Mouse (Mus musculus) right cerebral cortex, adult 18-20 months (tissue): ENCODE data around the gene Htr3b.

Experiments used
- DNase-seq: peaks from one replicate; pipeline ENCODE4 v3.0.0; 2022; ENCODE audit warnings: mixed read lengths

Gene Htr3b

DNA sequence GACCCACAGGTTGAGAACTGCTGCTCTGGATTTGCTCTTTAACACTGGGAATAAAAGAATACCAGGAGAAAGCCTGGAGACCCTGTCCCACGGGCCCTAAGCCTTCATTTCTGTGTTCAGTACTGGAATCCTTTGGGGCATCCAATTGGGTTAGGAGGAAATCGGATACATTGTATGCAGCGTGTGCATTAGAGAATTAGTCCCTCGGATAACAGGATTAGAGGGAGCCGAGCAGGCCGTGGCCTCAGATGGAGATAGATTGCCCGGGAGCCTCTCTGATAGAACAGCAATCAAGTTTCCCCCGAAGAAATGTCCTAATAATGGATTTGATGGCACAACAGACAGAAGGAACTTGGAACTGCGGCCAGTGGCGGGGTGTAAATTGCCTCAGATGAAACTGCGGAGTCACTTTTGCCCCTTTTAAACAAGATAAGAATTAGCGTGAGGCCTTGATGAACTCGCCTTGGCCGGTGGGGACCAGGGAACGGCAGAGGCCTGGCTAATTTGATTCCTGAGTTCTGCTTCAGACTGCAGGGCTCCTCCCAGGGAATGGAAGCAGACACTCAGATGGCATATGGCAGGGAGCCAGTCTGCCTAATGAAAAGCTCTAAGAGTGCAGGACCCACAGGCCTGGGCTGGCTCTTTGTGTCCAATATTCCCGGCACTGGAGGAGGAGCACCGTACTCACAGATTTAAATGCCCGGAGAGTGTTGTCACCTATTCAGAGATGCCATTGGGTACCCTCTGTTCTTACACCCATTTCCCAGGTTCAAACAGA, 48.6 kb downstream of the Htr3b start:
- no peak for DNase-seq

DNA sequence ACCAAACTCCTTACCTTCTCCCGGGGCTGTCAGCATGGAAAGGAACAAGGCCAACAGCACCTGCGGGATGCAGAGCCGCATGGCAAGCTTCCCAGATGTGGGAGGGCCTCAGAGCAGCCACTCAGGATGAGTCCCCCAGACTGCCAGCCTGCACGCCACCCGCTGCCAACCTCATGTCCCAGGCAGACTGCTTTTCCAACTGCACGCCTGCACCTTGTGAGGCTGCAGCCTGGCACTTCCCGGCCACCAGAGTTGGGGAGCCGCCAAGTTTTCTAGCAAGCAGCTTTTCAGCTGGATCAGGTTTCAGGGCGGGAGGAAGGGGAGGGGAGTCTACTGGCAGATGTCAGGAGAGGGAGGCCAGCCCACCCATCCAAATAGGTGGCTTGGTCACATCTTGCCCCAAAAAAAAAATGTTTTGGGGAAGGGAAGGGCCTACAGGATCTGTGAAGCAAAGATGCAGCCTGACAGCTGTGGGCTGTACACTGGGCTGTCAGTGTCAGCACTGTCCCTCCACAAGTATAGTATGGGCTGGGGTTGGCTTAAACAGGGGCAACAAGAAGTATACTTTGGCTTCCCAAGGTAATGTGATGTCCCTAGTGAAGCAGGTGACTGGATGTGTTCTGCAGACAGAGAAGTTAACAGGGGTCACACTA, 53.8 kb downstream of the Htr3b start, which contains the start of gene Htr3a:
Gene Htr3a, minus strand, starts transcription at position 215 of the 653 bp plus-strand sequence.
- DNase-seq: peak; percentile 50

DNA sequence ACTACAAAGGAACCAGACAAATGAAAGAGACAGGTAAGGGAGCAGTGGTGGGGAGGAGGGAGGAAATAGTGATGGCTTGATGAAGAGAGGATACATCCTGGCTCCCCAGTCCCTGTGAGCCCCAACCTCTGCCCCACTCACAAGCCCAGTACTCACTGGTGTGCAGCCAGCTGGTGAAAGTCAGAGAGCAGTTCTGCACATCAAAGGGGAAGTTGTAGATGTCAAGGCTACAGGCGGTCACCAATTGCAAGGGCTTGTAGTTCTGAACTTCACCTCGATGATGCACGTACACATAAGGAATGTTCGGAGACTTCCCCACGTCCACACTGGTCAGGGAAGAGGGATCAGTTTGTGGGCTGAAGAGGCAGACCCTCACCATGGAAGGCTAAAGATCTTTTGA, 60.4 kb downstream of the Htr3b start:
- DNase-seq: no peak

DNA sequence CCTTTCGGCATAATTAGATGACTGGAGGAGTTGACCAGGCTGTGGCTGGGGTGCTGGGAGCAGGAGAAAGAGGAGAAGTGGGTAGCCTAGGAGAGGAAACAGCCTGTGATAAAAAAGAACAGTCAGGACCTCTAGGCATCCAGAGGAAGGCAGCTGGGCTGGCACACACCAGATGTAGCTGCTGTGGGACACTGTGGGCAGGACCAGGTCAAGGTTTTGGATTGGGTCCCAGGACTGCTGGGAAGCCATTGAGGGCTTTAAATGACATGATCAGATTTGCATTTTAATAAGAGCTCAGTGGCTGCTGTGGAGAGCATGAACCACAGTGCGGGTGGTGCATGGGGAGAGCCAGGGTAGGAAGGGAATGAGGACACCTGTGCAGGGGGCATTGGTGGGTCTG, 61.0 kb downstream of the Htr3b start:
- DNase-seq: no peak

DNA sequence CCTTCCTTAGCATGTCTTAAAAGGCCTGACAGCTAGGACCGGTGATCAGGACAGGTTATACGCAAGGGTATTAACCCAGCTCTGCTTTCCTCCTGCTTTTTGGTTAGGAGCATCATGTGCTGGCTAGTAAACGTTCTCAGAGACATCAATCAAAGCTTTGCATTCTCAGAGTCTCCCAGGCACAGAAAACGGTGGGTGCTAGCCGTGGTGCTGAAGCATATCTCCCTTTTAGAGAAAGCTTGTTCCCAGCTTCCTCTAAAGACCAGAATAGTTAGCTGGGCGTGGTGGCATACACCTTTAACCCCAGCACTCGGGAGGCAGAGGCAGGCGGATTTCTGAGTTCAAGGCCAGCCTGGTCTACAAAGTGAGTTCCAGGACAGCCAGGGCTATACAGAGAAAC, 66.2 kb downstream of the Htr3b start:
- no peak for DNase-seq

DNA sequence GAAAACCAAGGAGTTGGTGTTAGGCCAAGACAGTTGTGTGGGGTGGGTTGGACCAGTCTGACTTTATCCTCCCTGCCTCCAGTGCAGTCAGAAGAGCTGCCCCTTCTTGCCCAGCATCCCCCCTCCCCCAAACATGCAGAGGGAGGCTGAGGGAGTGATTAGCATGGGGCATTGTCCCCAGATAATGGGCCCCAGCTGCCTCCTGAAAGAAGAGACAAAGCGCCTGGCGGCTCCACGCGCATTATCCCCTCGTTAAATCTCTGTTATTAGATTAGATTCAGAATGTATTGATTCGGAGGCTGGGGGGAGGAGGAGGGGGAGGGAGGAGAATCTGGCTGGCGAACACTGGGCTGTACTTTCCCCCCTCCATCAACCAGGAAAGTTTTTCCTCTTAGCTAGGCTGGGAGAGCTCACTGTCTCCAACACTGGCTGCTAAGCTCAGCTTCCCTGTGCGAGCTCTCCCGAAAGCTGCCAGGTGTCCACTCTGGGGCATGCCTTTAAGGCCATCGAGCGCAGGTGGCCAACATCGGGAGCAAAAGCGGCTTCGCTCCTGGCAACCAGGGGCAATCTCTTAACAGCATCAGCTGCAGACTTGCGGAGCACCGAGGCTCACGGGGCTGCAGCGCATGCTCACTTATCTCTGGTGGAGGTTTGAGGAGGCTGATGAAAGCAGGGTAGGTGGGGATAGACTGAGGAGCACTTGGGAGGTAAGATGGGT, 68.8 kb downstream of the Htr3b start:
- DNase-seq: no peak

DNA sequence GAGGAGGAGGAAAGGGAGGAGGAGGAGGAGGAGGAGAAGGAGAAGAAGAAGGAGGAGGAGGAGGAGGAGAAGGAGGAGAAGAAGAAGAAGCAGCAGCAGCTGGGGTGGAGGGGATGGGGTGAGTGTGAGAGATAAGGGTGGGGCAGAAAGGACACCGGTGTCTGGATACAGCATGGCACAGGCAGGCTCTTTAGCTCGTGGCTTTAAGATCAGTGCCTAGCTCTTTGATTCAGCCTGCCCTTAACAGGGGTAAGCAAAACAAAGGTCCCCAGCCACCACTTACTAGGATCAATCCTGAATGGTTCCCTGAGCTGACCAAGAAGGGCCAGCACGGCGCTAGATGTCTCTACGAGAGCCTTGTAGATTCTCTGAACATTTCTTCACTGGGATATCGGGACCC, 70.0 kb downstream of the Htr3b start:
- no peak for DNase-seq

DNA sequence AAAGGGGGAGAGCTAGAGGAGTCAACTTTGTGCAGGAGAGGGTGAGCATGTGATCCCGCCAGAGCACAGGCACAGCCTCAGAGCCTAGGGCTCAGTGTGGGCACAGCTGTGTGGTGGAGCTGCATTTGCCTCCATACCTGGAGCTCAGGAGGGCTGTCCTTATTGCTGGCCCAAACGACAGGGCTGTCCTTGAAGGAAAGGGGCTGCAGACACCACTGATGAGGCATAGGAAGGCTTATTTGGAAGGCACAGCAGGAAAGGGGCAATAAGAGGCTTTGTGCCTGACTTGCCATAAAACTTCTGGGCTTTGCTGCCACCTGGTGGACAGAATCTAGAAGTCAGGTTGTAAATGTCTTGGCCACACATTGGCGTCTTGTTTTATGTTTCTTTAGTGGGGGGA, 70.8 kb downstream of the Htr3b start:
- peak; percentile 72 for DNase-seq

DNA sequence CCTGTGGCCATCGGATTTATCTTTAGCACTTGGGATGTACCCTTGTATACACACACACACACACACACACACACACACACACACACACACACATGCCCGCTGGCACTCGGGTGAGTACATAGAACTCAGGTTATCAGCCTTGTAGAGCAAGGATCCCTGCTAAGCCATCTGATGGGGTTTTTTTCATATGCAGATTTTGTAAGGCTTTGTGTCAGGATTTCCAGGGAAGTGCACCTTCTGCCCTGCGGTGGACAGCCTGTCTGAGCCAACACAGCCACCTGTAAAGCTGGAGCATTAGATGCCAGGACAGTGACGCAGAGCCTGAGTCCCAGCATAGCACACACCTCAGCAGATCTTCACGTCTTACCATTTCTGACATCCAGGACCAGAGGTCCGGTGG, 75.7 kb downstream of the Htr3b start:
- DNase-seq: no peak
